Mouse (Mus musculus) 3T3-L1 (cell line): ENCODE results near the gene Fbxl14.

Source experiments
- DNase-seq: peaks from one replicate; pipeline ENCODE4 v3.0.0-alpha.2; 2015; ENCODE audit warnings: low read depth, low spot score

Fbxl14 gene

DNA sequence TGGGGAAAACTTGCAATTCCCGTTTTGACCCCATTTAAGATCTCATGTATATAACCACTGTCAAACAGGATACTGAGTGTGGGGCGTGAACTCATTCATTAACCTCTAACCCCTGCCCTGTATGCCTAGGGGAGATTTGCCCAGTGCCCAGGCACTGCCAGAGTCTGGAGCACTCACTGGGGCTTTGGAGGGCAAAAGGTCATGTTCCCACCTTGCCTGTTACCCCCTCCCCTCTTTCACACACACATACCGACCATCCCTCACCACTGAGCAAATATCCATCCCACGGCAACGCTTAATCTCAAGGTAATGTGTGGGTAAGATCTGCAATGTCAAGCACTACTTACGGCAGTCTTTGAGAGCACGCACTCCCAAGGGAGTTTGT, 13.2 kb downstream of the Fbxl14 start:
- DNase-seq: no peak

DNA sequence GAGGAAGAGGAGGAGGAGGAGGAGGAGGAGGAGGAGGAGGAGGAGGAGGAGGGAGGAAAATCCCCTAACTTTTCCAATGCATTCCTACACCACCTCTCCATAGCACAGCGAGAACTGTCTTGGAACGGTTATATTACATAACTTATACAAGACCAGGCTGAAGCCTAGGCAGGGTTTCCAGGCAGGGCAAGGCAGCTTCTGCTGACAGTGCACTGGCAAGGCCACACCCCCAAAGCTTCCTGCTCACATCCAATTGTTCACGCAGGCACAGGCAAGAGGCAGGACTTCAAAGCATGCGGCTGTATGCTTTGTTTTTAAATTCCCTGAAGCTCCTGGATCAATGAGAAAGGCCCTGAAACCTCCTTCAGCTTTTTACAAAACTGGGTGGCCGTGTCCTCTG, 19.8 kb downstream of the Fbxl14 start:
- DNase-seq: no peak

DNA sequence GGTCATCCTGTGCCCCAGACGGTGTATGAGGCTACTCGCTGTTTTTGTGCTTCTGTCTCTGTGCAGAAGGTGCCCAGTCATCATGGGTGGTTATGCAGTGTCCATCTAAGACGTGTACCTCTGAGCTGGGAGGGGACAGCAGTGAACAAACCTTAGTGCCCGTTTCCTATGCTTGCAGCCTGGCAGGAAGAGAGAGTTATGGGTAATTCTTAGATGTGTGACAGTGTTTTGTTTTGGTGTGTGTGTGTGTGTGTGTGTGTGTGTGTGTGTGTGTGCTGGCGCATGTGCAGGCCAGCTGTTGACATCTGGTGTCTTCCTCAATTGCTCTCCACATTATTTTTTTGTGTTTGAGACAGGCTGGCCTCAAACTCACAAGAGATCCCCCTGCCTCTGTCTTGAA, 20.6 kb downstream of the Fbxl14 start:
- no peak for DNase-seq

DNA sequence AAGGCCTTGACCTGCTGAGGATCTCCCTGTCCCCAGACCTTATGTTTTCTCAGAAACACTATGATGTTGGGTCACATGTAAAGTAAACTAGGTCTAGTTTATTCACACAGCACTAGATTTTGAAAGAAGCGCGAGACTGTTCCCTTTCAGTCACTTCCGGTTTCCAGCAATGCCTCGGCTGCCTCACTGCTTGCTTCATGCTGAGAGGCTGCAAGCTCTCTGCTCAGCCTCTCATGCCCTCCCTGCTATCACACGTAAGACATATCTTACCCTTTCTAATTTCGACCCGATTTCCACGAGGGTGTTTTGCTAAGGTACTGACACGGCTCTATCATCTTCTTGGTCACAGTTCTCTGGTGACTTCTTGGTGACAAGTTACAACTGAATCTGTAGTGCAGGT, 22.6 kb downstream of the Fbxl14 start:
- DNase-seq: no peak

DNA sequence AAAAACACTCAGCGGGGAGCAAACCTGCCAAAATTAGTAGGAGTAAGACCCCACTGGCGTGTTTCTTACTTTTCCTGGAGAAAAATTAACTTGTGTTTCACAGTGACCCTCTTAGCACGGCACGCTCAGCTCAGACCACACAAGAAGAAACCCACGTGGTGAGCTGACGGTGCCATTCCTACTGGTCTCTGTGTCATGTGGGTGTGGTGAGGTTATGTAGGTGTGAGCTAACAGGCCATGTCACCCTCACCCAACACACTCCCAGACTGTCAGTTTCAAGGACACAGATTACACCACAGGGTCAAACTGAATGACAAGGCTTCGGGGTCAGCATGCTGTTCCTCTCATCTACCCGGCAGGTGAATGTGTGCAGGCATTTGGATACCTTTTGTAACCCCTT, 25.3 kb downstream of the Fbxl14 start:
- no peak for DNase-seq

DNA sequence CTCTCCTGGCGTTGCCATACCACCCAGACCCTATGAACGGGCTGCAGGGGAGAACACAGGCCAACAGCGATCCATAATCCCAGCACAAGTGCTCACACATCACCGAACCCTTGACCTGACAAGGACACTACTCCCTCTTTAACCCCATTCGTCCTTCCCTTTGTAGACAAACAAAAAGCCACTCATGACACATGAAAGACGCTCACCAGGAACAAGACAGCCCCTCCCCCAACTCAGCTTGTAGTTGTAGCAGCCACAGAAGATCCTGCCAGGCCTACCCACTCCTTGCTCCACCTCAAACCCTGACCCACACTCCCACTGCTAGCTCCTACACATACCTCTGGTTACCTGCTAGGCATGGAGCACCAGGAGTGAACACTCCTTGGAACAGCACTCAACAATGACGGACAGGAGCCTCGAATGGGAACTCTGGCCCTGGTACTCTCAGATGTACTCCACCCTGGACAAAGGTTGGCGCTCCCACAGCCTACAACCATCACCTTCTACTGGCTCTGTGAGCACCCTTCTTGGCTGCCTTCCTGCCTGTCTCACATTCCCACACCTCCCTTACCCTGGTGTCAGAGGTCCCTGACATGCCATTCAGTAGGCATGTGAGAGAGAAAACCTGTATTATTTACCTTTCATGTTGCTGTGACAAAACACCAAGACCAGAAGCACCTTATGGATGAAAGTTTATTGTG, 26.2 kb downstream of the Fbxl14 start:
- no peak for DNase-seq

DNA sequence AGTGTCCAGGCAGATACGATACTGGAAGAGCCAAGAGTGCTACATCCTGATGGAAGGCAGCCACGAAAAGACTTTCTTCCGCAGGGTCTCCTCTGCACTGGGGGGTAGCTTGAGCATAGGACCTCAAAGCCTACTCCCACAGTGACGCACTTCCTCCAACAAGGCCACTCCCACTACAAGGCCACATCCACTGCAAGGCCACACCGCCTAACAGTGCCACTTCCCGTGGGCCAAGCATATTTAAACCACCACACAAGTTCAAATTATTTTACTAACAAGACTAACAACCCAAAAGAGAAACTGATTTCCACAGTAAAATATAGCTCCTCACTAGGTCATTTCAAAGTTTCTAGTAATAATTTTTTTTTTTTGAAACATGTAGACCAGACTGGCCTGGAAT, 28.8 kb downstream of the Fbxl14 start:
- no peak for DNase-seq

DNA sequence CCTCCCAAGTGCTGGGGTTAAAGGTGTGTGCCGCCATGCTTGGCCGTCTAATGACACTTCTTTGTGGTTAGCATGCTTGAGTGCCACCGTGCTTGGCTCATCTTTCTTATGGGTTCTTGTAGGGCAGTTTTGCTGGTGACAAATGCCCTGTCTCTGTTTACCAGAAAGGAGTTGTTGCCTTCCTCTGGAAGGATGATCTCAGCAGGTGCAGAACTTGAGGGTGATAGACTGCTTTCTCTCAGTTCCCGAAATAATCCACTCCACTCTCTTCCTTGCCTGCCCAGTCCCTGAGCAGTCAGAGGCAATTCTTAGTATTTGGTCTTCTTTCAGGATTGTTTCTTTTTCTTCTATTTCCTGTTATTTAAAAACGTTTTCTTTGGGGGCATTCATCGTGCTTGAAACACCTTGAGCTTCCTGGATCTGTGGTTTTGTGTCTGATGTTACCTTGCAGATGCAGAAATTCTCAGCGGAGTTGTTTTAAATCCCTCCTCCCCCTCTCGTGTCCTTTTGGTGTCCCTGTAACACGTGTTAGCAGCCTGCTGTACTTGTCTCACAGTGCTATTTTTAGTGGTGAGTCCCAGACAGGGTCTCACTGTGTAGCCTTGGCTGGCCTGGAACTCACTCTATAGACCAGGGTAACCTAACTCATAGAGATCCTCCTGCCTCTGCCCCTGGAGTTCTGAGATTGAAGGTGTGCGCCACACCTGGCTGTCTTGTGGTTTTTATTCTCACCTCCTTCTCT, 29.3 kb downstream of the Fbxl14 start:
- DNase-seq: no peak

DNA sequence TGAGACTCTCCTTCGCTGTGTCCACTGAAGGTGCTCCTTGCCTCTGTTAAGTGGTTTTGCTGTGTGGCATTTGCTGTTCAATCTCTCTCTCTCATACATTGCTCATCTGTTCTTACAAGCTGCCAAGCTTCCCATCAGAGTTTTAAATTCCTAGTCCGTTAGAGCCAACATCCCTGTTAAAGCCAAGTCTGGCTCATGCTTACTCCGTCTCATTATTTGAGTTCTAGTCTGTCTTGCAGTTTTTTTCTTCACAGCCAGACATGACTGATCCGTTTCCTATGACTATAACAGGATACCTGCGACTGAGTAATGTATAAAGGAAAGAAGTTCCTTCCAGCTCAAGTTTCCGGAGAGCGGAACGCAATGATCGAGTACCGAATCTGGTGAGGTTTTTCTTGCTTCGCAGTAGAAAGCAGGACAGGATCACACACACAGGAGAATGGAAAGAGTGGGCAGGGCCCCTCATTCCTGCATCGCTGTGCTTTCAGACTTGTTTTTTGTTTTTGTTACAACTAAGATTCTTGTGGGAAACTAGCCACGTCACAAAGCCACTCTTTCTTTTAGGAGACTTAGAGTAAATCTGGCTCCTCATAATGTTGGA, 30.1 kb downstream of the Fbxl14 start:
- DNase-seq: no peak

DNA sequence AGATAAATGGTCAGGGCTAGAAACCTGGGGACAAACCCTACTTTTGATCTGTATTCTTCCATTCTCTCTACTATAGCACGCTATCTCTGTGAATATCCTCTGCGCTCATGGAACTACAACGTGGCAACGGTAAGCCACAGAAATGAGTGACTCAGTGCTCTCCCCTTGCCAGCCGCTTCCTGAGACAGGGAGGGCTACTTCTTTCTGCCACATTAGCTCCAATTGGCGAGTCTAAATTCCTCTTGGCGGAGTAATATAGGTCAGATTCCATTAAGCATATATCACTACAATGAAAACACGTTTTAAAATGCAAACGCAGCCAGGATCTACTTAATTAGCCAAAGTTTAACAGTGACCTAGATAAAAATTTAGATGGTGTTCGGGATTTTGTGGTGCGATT, 33.2 kb downstream of the Fbxl14 start:
- peak; percentile 80 for DNase-seq

DNA sequence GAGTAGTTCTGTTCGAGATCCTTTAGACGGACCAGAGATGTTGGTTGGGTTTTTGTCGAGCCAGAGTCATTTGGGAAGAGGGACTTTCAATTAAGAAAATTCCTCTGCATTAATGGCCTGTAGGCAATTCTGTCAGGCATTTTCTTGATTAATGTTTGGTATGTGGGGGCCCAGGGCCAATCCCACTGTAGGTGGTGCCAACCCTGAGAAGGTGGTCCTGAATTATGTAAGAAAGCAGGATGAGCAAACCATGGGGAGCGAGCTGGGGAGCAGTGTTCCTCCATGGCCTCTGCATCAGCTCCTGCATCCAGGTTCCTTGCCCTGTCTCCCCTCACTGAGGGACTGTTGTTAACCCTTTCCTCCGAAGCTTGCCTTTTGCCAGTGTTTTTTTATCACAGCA, 34.0 kb downstream of the Fbxl14 start:
- DNase-seq: no peak

DNA sequence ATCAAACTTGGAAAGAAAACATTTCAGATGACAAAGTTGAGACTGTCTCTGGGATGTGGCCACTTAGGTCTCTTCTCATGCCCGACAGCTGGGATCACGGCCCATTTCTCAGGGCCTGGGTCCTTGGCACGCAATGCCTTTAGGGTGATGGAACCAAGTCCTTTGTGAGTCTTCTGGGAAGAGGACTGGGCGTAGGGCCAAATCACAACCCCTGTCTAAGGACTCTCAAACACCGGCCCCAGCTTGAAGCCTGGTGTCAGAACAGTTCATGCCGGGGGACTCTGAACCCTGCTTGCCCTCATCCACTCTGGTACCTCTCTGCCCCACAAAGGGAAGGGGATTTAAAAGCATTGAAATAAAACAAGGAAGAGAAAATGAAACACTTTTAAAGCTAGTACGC, 34.6 kb downstream of the Fbxl14 start:
- peak; percentile 20 for DNase-seq

DNA sequence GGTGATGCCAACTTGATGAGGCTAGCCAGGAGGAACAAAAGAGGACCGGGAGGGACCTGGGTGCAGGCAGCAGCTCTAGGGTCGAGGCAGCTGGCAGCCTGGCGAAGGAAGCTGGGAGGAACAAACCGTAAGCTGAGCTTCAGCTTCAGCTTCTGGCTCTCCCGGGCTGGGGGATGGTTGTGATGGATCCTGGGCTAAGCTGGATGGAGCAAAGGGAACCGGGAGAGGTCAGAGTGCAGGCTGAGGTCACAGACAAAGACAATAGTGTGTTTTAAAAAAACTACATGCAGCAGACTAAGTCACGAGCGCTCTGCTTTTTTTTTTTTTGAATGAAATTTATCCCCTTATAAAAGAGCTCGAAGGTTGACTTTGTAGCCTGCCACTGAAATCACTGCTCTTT, 41.3 kb downstream of the Fbxl14 start:
- no peak for DNase-seq

DNA sequence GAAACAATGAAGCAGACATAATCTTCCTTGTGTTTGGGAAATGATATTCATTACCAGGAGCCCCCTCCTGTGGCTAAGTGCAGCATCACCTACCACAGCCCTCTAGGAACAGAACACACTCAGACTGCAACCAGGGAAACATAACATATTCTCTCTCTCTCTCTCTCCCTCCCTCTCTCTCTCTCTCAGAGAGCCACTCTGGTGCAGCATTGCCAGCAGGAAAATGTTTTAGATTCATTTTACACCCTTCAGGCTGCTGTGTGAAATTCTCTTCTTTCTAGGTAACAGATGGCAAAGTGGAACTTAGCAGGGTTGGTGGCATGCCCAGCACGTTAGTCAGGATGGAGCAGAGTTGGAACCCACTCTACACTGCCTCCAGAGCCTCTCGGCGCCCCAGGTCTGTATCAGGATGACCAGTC, 42.0 kb downstream of the Fbxl14 start:
- peak; percentile 58 for DNase-seq

DNA sequence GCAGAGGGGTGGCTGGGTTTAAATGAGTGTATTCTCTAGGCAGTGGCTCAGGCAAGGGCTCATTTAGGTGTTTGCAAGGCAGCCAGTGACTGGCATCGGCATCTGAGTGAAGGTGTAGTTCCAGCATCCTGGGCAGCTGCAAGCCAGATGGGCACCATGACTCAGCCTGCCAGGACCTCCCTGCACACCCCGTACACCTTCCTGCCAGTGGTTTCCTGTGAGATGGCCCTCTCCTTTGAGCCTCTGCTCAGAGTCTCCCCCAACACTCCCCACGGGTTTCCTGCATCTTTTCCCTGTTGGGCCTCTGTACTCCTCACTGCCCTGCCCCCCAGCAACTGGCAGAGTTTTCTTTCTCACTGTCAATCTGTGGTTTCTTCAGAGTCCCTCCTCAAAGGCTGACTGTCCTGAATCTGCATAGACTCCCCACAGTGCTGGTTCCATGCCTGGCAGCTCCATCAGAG, 42.5 kb downstream of the Fbxl14 start:
- peak; percentile 71 for DNase-seq

DNA sequence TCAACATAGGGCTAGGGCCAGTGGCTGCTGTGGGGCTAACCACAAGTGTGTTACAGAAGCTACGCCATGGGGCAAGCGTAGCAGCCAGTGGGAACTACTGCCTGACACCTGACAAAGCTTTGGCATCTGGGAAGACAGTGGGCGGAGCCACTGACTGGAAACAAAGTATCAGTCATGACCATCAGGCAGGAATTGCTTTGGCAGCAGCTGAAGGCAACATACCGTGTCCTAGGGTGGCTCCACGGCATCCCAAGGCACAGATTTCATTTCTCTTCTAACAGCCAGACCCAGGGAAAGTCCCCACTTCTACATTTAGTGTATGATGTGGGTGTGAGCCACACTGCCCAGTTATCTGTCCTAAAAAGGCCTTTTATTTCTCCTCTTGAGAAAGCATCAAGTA, 47.0 kb downstream of the Fbxl14 start:
- peak; percentile 44 for DNase-seq

DNA sequence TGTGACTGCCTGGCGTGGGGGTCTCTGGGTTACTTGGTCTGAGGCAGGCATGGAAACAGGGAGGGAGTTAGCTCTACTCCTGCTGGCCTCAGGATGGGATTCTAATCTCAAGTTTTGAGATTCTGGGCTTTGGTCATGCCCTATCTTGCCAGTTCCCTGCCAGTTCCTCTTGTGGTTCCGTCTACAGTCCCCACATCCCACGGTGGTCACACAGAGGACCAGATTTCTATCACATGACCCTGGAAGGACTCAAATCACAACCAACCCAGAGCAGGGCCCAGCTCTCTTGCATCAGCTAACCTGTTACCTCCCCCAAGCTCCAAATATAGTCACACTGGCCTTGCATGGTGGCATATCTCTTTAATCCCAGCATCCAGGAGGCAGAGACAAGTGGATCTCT, 50.2 kb downstream of the Fbxl14 start:
- DNase-seq: no peak
